Mouse (Mus musculus): ENCODE measurements around the gene Snta1. TPM values are rescaled to one million over a fixed set of nuclear protein-coding genes. Genes with fewer than 3 reads are reported as not detected.
A peak's percentile ranks its signal among the peaks of the same experiment; 100 is the strongest.

Gene Snta1
- polyA plus RNA-seq, 1 experiment from 2014 or later: 4.9 TPM

- no peak overlapping the region for H3K27ac ChIP-seq (ENCODE audit: low read depth, low read length)
- peaks cover 4% of the 10 kb centered on the region; the same call in 1 of the 2 replicates for H3K4me1 ChIP-seq (replicated peaks; ENCODE audit: control insufficient read depth, insufficient read depth, low read length)
- TF ChIP-seq CTCF (IDR thresholded peaks at IDR 0.05; ENCODE audit: low read depth): no peak
- H3K4me3 ChIP-seq (ENCODE audit: low read depth, low read length): no peak overlapping the region
- no peak overlapping the region for H3K9ac ChIP-seq (ENCODE audit: low read depth, low read length)
- H3K36me3 ChIP-seq (ENCODE audit: control insufficient read depth, insufficient read depth): no peaks in the 10 kb centered on the region
- no peak for ATAC-seq
- H3K9me3 ChIP-seq (ENCODE audit: control insufficient read depth): no peaks in the 10 kb centered on the region
- H3K4me2 ChIP-seq (replicated peaks; ENCODE audit: low read depth): no peak overlapping the region
- 96% methylated on average over 7 of the region's 7 CpGs for WGBS
- no peaks in the 10 kb centered on the region for H3K27me3 ChIP-seq (replicated peaks; ENCODE audit: control insufficient read depth, insufficient read depth, low read length)
Observed at GRCm38 (mm10) chr2:154434690-154435089, 26.8 kb upstream of the Snta1 start.

- H3K9ac ChIP-seq (ENCODE audit: low read depth, low read length): no peak overlapping the region
- no peak overlapping the region for H3K27ac ChIP-seq (ENCODE audit: low read depth, low read length)
Observed at GRCm38 (mm10) chr2:154433391-154433790, 25.5 kb upstream of the Snta1 start.

GRCm38 (mm10) chr2:154432696-154433095 is 24.8 kb upstream of the Snta1 start:
- Histone ChIP-seq H3K27me3 (replicated peaks; ENCODE audit: control insufficient read depth, insufficient read depth, low read length) (no peaks in the 10 kb centered on the region), H3K36me3 (ENCODE audit: control insufficient read depth, insufficient read depth) (no peaks in the 10 kb centered on the region), H3K4me2 (replicated peaks; ENCODE audit: low read depth) (no peak overlapping the region), H3K4me3 (ENCODE audit: low read depth, low read length) (no peak overlapping the region), H3K4me1 (replicated peaks; ENCODE audit: control insufficient read depth, insufficient read depth, low read length) (peaks cover 2% of the 10 kb centered on the region; the same call in 1 of the 2 replicates), H3K9ac (ENCODE audit: low read depth, low read length) (no peak overlapping the region), H3K9me3 (ENCODE audit: control insufficient read depth) (no peaks in the 10 kb centered on the region), H3K27ac (ENCODE audit: low read depth, low read length) (no peak overlapping the region)
- no peak for ATAC-seq
- 63% methylated on average over 2 of the region's 2 CpGs for WGBS
- no peak for TF ChIP-seq CTCF (IDR thresholded peaks at IDR 0.05; ENCODE audit: low read depth)

More at GRCm38 (mm10) chr2:154433391-154433790, 25.5 kb upstream of the Snta1 start:
- Histone ChIP-seq H3K4me3 (ENCODE audit: low read depth, low read length) (no peak overlapping the region), H3K27me3 (replicated peaks; ENCODE audit: control insufficient read depth, insufficient read depth, low read length) (no peaks in the 10 kb centered on the region), H3K36me3 (ENCODE audit: control insufficient read depth, insufficient read depth) (no peaks in the 10 kb centered on the region), H3K9me3 (ENCODE audit: control insufficient read depth) (no peaks in the 10 kb centered on the region), H3K4me2 (replicated peaks; ENCODE audit: low read depth) (no peak overlapping the region), H3K4me1 (replicated peaks; ENCODE audit: control insufficient read depth, insufficient read depth, low read length) (peaks cover 4% of the 10 kb centered on the region; the same call in 1 of the 2 replicates)
- ATAC-seq: no peak
- TF ChIP-seq CTCF (IDR thresholded peaks at IDR 0.05; ENCODE audit: low read depth): no peak
- 38% methylated on average over 3 of the region's 3 CpGs for WGBS

- ATAC-seq: no peak
- WGBS: 98% methylated on average over 2 of the region's 2 CpGs
Observed at GRCm38 (mm10) chr2:154430566-154430965, 22.7 kb upstream of the Snta1 start.

GRCm38 (mm10) chr2:154427853-154428360 is 20.0 kb upstream of the Snta1 start:
- Histone ChIP-seq H3K36me3 (ENCODE audit: control insufficient read depth, insufficient read depth) (no peaks in the 10 kb centered on the region), H3K4me2 (replicated peaks; ENCODE audit: low read depth) (peak overlapping the region; percentile 54), H3K9ac (ENCODE audit: low read depth, low read length) (0 out of 2 replicates have a peak overlapping the region, but pooled peaks have one; percentile 17), H3K9me3 (ENCODE audit: control insufficient read depth) (no peaks in the 10 kb centered on the region), H3K4me3 (ENCODE audit: low read depth, low read length) (0 out of 2 replicates have a peak overlapping the region, but pooled peaks have one; percentile 12), H3K4me1 (replicated peaks; ENCODE audit: control insufficient read depth, insufficient read depth, low read length) (no peaks in the 10 kb centered on the region; the same call in 1 of the 2 replicates), H3K27me3 (replicated peaks; ENCODE audit: control insufficient read depth, insufficient read depth, low read length) (no peaks in the 10 kb centered on the region), H3K27ac (ENCODE audit: low read depth, low read length) (no peak overlapping the region)
- ATAC-seq: peak; percentile 87
- 13% methylated on average over 17 of the region's 17 CpGs for WGBS
- TF ChIP-seq CTCF (IDR thresholded peaks at IDR 0.05; ENCODE audit: low read depth): no peak

More at GRCm38 (mm10) chr2:154430566-154430965, 22.7 kb upstream of the Snta1 start:
- Histone ChIP-seq H3K27ac (ENCODE audit: low read depth, low read length) (no peak overlapping the region), H3K27me3 (replicated peaks; ENCODE audit: control insufficient read depth, insufficient read depth, low read length) (no peaks in the 10 kb centered on the region), H3K9ac (ENCODE audit: low read depth, low read length) (no peak overlapping the region), H3K4me2 (replicated peaks; ENCODE audit: low read depth) (no peak overlapping the region), H3K4me1 (replicated peaks; ENCODE audit: control insufficient read depth, insufficient read depth, low read length) (no peaks in the 10 kb centered on the region; the same call in 1 of the 2 replicates), H3K4me3 (ENCODE audit: low read depth, low read length) (no peak overlapping the region), H3K36me3 (ENCODE audit: control insufficient read depth, insufficient read depth) (no peaks in the 10 kb centered on the region), H3K9me3 (ENCODE audit: control insufficient read depth) (no peaks in the 10 kb centered on the region)
- TF ChIP-seq CTCF (IDR thresholded peaks at IDR 0.05; ENCODE audit: low read depth): no peak

- Histone ChIP-seq H3K4me3 (ENCODE audit: low read depth, low read length) (peak overlapping the region; percentile 20), H3K4me1 (replicated peaks; ENCODE audit: control insufficient read depth, insufficient read depth, low read length) (no peaks in the 10 kb centered on the region; the same call in 1 of the 2 replicates), H3K27ac (ENCODE audit: low read depth, low read length) (no peak overlapping the region; the same call in 1 of the 2 replicates), H3K9ac (ENCODE audit: low read depth, low read length) (peak overlapping the region; percentile 37; the same call in 1 of the 2 replicates), H3K36me3 (ENCODE audit: control insufficient read depth, insufficient read depth) (no peaks in the 10 kb centered on the region), H3K9me3 (ENCODE audit: control insufficient read depth) (no peaks in the 10 kb centered on the region), H3K4me2 (replicated peaks; ENCODE audit: low read depth) (peak overlapping the region; percentile 58), H3K27me3 (replicated peaks; ENCODE audit: control insufficient read depth, insufficient read depth, low read length) (no peaks in the 10 kb centered on the region)
- ATAC-seq: peak; percentile 18; the same call in 1 of the 2 replicates
- 59% methylated on average over 11 of the region's 11 CpGs for WGBS
- no peak for TF ChIP-seq CTCF (IDR thresholded peaks at IDR 0.05; ENCODE audit: low read depth)
Observed at GRCm38 (mm10) chr2:154426905-154427852, 19.3 kb upstream of the Snta1 start.
